Mouse (Mus musculus) stomach, embryonic 16.5 days (tissue): ENCODE data around the gene Adora2a. TPM values are rescaled to one million over a fixed set of nuclear protein-coding genes. Genes with fewer than 3 reads are reported as not detected.

Experiments
- ATAC-seq: fragments of 200-750 bp; cut with Nextera tagmentation; 2 replicates; pipeline ENCODE4 v1.8.0; 2017; ENCODE audit warnings: moderate number of reproducible peaks, moderate TSS enrichment; ENCODE audit not compliant: insufficient read depth, low FRiP score
- H3K27ac ChIP-seq: fragments of 300-500 bp; sonication (generic); 2 replicates; pipeline ENCODE4 v1.5.1; 2014; ENCODE audit warnings: low read length
- H3K27me3 ChIP-seq: fragments of 300-500 bp; sonication (generic); 2 replicates; pipeline ENCODE4 v1.6.1; 2014; ENCODE audit warnings: low read length, control low read depth, mixed read lengths; ENCODE audit not compliant: control insufficient read depth, insufficient read depth
- H3K36me3 ChIP-seq: fragments of 300-500 bp; sonication (generic); 2 replicates; pipeline ENCODE4 v1.6.1; 2014; ENCODE audit warnings: low read length; ENCODE audit not compliant: control insufficient read depth, insufficient read depth
- H3K4me1 ChIP-seq: fragments of 300-500 bp; sonication (generic); 2 replicates; pipeline ENCODE4 v1.6.1; 2014; ENCODE audit warnings: low read length, control low read depth, mixed read lengths; ENCODE audit not compliant: control insufficient read depth, insufficient read depth
- H3K4me2 ChIP-seq: fragments of 300-500 bp; sonication (generic); 2 replicates; pipeline ENCODE4 v1.6.1; 2014; ENCODE audit warnings: low read depth, low read length, mixed read lengths
- H3K4me3 ChIP-seq: fragments of 300-500 bp; sonication (generic); replicated peaks from 2 replicates; pipeline ENCODE4 v1.5.1; 2014; ENCODE audit warnings: mild to moderate bottlenecking, low read length
- H3K9ac ChIP-seq: fragments of 300-500 bp; sonication (generic); 2 replicates; pipeline ENCODE4 v1.6.1; 2014; ENCODE audit warnings: low read length
- H3K9me3 ChIP-seq: fragments of 300-500 bp; sonication (generic); replicated peaks from 2 replicates; pipeline ENCODE4 v1.6.1; 2016; ENCODE audit warnings: low read length, control low read depth; ENCODE audit not compliant: control insufficient read depth
- whole genome bisulfite sequencing: fragments of 180-500 bp; shearing (Covaris S2); extraction: QIAGEN DNeasy Blood & Tissue Kit; methylation state at CpG from one replicate; pipeline ENCODE4 v1.1.7; 2014; 5-methylcytosine and 5-hydroxymethylcytosine counted together
- polyA plus RNA-seq: library from polyadenylated mRNA; unstranded; fragments of >200 nt; fragmentation: Nextera tagmentation; extraction: Ambion mirVana; gene quantifications from 2 replicates; pipeline ENCODE4 v1.2.1, GENCODE M21; 2015

Gene Adora2a
- polyA plus RNA-seq, 1 experiment from 2014 or later, result 3.0 TPM

DNA sequence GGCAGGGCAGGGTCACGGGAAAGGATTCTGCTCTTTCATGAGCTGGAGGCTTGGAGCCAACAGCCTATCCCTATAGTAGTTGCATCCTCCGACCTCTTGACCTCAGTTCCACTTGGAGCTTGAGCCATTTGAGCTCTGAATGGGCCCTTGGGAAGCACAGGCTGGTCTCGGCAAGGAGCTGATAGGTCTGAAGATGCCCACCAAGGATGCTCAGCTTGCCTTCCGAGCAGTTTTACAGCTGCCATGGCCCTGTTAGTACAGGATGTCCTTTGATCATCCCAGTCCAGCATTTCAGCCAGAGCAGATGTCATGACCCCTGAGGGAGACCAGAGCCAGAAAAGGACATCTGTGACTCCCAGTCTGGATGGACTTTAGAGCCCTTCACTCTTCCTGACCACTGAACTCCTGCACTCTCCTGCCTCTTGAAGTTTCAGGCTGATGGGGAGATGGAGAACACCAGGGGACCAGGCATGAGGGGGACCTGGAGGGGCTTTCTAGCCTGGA lies 11.6 kb downstream of the Adora2a start:
- H3K27me3 ChIP-seq, result no peaks in the 10 kb centered on the region
- no peak for ATAC-seq
- 53% methylated on average over 4 of the region's 4 CpGs for WGBS
- H3K27ac ChIP-seq, result no peak overlapping the region
- H3K9ac ChIP-seq, result no peak overlapping the region
- no peak overlapping the region for H3K4me2 ChIP-seq
- H3K4me3 ChIP-seq, result no peak overlapping the region
- no peaks in the 10 kb centered on the region for H3K9me3 ChIP-seq
- no peaks in the 10 kb centered on the region for H3K4me1 ChIP-seq
- H3K36me3 ChIP-seq, result no peaks in the 10 kb centered on the region

DNA sequence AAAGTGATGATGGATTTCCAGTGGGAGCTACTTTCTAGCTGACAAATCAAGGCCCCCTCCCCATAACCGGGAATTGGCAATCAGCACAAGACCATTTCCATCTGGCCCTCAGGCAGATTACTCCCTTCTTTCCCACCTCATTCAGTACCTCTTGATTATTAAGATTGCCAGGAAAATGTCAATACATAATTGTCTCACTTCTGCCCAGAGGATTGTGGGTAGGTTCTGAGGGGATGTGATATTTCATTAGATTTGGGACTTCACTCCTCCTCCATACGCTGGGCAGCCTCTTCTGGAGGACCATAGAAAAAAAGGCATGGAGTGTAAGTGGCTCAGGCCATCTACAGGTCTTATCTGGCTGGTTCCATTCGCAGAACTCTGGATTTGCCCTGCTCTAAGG lies 15.6 kb downstream of the Adora2a start:
- Histone ChIP-seq H3K4me1 (no peaks in the 10 kb centered on the region), H3K9me3 (no peaks in the 10 kb centered on the region), H3K4me3 (no peak overlapping the region), H3K27ac (no peak overlapping the region), H3K4me2 (no peak overlapping the region), H3K9ac (no peak overlapping the region), H3K36me3 (no peaks in the 10 kb centered on the region), H3K27me3 (no peaks in the 10 kb centered on the region)
- ATAC-seq, result no peak
- 68% methylated on average over 3 of the region's 3 CpGs for WGBS

GRCm38 (mm10) chr10:75333176-75333776 lies 16.6 kb downstream of the Adora2a start:
- H3K36me3 ChIP-seq, result no peaks in the 10 kb centered on the region
- no peaks in the 10 kb centered on the region for H3K9me3 ChIP-seq
- H3K4me2 ChIP-seq, result no peak overlapping the region
- H3K4me3 ChIP-seq, result no peak overlapping the region
- no peaks in the 10 kb centered on the region for H3K4me1 ChIP-seq
- no peak overlapping the region for H3K27ac ChIP-seq
- WGBS, result 88% methylated on average over 23 of the region's 23 CpGs
- ATAC-seq, result no peak
- H3K27me3 ChIP-seq, result no peaks in the 10 kb centered on the region
- no peak overlapping the region for H3K9ac ChIP-seq

GRCm38 (mm10) chr10:75334175-75334574 lies 17.5 kb downstream of the Adora2a start:
- 60% methylated on average over 7 of the region's 7 CpGs for WGBS
- no peaks in the 10 kb centered on the region for H3K27me3 ChIP-seq
- no peak for ATAC-seq

GRCm38 (mm10) chr10:75335075-75335474 lies 18.4 kb downstream of the Adora2a start:
- Histone ChIP-seq H3K4me3 (no peak overlapping the region), H3K9ac (no peak overlapping the region), H3K4me2 (no peak overlapping the region), H3K27ac (no peak overlapping the region), H3K27me3 (no peaks in the 10 kb centered on the region), H3K4me1 (no peaks in the 10 kb centered on the region), H3K36me3 (no peaks in the 10 kb centered on the region), H3K9me3 (no peaks in the 10 kb centered on the region)
- WGBS, result 76% methylated on average over 6 of the region's 6 CpGs
- ATAC-seq, result no peak

More at GRCm38 (mm10) chr10:75334175-75334574, 17.5 kb downstream of the Adora2a start:
- H3K4me3 ChIP-seq, result no peak overlapping the region
- no peak overlapping the region for H3K27ac ChIP-seq
- no peak overlapping the region for H3K4me2 ChIP-seq
- no peaks in the 10 kb centered on the region for H3K9me3 ChIP-seq
- no peaks in the 10 kb centered on the region for H3K36me3 ChIP-seq
- H3K4me1 ChIP-seq, result no peaks in the 10 kb centered on the region
- H3K9ac ChIP-seq, result no peak overlapping the region

- WGBS, result 71% methylated on average over 10 of the region's 10 CpGs
- no peaks in the 10 kb centered on the region for H3K9me3 ChIP-seq
- H3K4me2 ChIP-seq, result no peak overlapping the region
Observed at GRCm38 (mm10) chr10:75337231-75337630, 20.6 kb downstream of the Adora2a start.

DNA sequence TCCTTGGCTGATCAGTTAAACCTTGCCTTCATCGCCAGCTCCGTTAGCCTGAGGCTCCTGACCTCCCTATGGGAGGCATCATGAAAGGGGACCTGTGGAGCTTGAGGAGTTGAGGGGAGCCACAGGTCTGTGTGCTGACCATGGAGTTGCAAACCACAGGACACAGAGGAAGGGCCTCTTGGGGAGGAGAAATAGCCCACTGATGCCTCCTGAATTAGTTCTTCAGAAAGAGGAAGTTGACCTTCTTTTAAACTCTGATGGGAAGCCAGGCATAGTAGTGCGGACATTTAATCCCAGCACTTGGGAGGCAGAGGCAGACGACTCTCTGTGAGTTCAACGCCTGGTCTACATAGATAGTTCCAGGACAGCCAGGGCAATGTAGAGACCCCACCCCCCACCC lies 22.2 kb downstream of the Adora2a start:
- 80% methylated on average over 5 of the region's 5 CpGs for WGBS
- Histone ChIP-seq H3K9me3 (no peaks in the 10 kb centered on the region), H3K9ac (no peak overlapping the region), H3K36me3 (no peaks in the 10 kb centered on the region), H3K27ac (no peak overlapping the region), H3K27me3 (no peaks in the 10 kb centered on the region), H3K4me2 (no peak overlapping the region), H3K4me1 (no peaks in the 10 kb centered on the region), H3K4me3 (no peak overlapping the region)
- no peak for ATAC-seq

More at GRCm38 (mm10) chr10:75337231-75337630, 20.6 kb downstream of the Adora2a start:
- Histone ChIP-seq H3K4me3 (no peak overlapping the region), H3K9ac (no peak overlapping the region), H3K27ac (no peak overlapping the region), H3K36me3 (no peaks in the 10 kb centered on the region), H3K4me1 (no peaks in the 10 kb centered on the region), H3K27me3 (no peaks in the 10 kb centered on the region)
- ATAC-seq, result no peak

DNA sequence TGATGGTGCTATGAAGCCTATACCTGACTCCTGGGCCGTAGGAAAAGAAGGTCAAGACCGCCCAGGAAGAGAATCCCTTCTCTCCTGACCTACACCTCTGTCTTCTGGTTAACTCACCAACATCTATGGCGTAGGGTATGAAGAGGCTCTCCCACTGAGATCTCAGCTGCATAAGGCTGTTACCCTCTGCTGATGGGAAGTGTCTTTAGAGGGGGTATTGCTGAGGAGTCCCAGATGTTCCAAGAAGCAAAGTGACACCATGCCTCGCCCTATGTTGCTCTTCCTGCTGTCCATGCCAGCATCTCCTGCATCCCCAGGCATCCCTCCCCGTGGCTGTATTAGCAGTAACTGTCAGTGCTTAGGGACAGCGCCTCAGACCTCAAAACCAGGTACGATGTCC lies 22.7 kb downstream of the Adora2a start:
- Histone ChIP-seq H3K36me3 (no peaks in the 10 kb centered on the region), H3K27ac (no peak overlapping the region), H3K9me3 (no peaks in the 10 kb centered on the region), H3K9ac (no peak overlapping the region), H3K4me1 (no peaks in the 10 kb centered on the region), H3K4me2 (no peak overlapping the region), H3K4me3 (no peak overlapping the region), H3K27me3 (no peaks in the 10 kb centered on the region)
- WGBS, result 77% methylated on average over 7 of the region's 7 CpGs
- ATAC-seq, result no peak

GRCm38 (mm10) chr10:75341936-75342335 lies 25.3 kb downstream of the Adora2a start:
- Histone ChIP-seq H3K9me3 (no peaks in the 10 kb centered on the region; the same call in 1 of the 2 replicates), H3K36me3 (no peaks in the 10 kb centered on the region), H3K27me3 (no peaks in the 10 kb centered on the region), H3K9ac (no peak overlapping the region), H3K4me2 (no peak overlapping the region), H3K27ac (no peak overlapping the region), H3K4me1 (no peaks in the 10 kb centered on the region), H3K4me3 (no peak overlapping the region)
- WGBS, result 29% methylated on average over 8 of the region's 8 CpGs
- no peak for ATAC-seq
